Mouse (Mus musculus): ENCODE data around the gene Hmga1b.
A peak's percentile ranks its signal among the peaks of the same experiment; 100 is the strongest.
"Not testable (repeated sequence)": the region's sequence is repeated elsewhere in the genome, so short reads cannot be mapped to it uniquely, and the experiment has no call there.

The Hmga1b gene

DNA sequence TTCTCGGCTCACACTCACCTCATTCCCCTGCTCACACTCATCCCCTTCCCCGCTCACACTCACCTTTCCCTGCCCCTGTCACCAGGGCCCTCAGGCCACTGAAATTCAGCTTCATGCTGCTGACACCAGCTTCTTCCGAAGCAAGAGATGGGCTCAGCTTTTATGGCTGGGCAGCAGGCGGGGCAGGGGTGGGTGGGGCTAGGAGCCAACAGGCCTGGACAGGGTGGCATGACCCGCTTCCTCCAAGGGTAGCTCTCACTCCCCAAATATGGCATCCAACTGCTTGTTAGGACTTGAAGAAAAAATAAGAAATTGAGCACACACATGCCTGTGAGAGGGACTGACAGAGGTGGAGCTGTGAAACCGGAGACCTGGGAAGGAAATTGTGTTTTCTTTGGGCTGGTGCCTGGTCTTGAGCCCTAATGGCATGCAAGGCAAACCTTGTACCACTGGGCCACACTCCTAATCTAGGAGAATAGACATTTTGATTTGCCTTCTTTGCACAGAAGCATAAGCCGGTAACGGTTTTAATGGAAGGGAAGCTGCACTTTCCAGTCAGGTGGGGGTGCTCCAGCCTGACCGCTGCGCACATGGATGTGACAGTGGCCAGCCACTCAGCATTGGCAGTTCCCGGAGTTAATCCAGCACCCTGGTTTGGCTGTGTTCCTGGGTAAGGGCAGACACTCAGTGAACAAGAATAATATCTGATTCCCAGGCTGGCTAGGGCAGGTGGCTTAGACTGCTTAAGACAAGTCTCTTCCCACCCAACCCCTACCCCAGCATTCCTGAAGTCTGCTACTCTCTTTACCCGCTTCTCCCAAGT lies 30.5 kb upstream of the Hmga1b start, which contains the start of gene Cbr2:
Gene Cbr2, minus strand, starts transcription at position 257 of the 823 bp plus-strand sequence.
- peak; percentile 54 for DNase-seq

DNA sequence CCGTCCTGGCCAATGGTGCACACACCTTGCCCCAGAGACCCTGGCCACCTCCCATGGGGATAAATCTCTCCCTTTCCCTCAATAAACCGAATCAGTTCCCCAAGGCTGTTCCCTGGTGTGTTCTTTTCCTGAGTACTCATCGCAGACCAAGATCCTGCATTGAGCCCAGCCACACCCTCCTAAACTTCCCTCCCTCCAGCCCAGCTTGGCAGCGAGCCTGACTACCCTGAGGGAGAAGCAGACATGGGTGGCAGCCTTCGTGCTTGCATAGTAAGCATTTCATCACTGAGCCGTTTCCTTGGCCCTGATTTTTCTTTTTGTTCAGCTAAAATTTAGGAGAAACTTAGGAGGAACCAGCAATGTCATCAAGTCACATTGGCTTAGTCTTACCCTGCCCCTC lies 29.1 kb upstream of the Hmga1b start:
- peak; percentile 79 for DNase-seq

DNA sequence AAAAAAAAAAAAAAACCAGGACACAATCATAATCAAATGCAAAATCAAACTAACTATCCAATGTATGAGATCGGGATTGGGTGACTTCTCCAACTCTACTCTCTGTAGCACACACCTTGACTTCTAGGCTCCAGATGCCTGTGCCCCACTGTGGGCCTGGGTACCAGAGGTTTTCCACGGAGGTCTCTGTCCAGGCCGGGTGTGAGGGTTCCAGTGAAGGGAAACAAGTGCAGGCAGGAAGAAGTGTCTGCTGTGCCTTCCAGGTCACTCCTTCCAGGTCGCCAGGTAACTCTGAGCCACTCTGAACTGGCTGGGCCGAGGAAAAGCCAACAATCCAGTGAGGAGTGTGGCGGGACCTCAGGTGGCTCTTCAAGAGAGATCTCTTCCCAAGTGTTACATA lies 26.2 kb upstream of the Hmga1b start:
- no peak for DNase-seq

DNA sequence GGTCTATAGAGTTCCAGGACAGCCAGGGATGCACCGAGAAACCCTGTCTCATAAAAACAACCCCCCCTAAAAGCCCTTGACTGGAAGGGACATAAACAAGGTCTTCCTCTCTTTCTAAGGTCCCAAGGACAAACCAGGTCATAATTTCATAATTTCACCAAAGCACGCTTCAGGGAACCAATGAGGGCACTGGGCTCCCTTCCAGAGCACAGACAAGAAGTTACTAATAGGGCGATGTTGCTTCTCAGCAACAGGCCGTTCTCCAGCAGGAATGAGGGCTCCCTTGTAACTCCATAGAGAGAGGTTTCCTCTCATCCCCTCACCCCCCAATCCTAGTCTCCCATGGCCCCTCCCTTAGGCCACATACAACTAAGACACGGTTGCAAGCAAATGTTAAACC lies 21.6 kb upstream of the Hmga1b start:
- DNase-seq = no peak

DNA sequence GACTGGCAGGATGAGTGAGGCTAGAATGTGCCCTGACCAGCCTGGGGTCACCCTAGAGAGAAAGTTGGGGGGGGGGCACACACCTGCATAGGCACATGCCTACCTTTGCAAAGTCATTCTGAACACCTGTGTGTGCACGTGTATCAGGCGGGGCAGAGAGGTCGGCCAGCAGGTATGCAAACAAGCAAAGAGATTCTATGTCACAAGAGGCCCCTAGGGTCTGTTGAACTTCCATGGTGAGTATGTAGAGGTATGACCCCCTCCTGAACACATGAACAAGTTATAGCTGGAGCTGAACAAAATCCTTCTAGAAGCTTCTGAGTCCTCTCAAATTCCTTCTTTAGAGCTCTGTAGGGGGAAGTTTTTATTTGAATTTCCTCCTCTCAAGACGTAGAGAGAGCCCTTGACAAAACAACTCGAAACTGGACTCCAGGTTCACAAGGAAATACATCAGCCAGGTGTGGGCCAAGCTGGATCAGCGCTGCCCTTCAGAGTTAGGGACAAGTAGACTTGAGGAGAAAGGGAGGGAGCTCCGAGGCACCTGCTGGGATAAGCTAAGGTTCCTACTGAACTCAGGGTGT lies 18.4 kb upstream of the Hmga1b start:
- DNase-seq = peak; percentile 71

DNA sequence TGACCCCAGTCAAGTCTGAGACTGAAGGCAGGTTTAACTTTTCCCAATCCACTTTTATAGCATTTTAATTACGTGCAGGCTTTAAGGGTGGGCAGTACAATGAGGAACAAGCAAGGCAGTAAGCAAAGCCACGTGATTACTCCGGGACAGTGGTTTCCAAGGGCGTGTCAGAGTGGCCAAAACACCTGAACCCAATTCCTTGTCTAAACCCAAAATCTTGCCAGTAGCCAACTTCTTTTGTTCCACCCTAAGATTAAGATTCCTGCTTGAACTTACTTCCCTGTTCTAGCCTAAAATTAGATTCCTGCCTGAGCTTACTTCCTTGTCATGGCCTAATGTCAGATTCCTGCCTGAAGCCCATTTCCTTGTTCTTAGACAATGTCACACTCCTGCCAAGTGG lies 14.6 kb upstream of the Hmga1b start:
- DNase-seq = no peak

DNA sequence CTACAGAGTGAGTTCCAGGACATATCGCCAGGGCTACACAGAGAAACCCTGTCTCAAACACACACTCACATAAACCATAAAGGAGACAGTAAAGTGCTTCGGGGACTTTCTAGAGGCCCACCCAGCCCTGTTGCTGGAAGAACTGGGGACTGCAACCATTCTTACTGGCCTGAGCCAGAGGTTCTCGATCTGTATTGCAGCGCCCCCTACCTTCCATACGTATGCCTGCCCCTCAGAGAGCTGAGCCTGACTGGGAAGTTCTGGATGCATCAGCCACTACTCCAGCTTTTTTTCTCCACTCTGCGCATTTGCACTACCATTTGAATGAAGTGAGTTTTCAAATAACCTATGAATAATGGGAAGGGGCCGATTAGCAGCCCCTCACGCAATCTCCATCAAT lies 13.2 kb upstream of the Hmga1b start:
- peak; percentile 59 for DNase-seq

DNA sequence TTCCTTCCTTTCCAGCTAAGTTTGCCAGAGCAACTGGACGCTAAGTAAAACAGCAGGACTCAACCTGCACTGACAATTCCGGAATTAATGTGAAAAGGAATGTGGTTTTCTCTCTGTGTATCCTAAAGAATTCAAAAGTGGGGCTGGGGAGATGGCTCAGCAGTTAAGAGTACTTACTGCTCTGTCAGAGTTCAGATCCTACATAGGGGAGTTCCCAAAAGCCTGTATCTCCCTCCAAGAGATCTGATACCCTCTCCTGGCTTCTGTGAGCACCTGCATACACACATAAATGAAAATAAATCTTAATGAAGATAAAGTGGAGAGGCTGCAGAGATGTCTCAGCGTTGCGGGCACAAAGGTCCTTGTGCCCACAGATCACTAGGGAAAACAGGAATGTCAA lies 11.0 kb upstream of the Hmga1b start:
- no peak for DNase-seq

DNA sequence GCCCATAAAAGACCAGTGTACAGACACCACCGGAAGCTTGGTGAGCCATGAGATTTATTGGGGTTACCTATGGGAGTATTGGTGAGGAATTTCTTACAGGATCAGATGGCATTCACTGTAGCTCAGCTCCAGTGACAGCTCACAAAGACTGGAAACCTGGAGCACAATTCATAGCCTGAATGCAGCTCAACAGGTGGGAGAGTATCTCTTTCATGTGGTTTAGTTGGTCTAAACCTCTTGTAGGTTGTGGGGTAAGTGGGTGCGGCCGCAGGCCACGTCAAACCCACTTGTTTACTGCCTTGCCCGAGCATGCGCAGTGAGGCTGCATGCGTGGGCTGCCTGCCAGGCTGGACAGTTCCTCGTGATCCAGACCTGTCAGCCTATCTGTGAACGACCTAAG lies 2.4 kb upstream of the Hmga1b start:
- DNase-seq = no peak

DNA sequence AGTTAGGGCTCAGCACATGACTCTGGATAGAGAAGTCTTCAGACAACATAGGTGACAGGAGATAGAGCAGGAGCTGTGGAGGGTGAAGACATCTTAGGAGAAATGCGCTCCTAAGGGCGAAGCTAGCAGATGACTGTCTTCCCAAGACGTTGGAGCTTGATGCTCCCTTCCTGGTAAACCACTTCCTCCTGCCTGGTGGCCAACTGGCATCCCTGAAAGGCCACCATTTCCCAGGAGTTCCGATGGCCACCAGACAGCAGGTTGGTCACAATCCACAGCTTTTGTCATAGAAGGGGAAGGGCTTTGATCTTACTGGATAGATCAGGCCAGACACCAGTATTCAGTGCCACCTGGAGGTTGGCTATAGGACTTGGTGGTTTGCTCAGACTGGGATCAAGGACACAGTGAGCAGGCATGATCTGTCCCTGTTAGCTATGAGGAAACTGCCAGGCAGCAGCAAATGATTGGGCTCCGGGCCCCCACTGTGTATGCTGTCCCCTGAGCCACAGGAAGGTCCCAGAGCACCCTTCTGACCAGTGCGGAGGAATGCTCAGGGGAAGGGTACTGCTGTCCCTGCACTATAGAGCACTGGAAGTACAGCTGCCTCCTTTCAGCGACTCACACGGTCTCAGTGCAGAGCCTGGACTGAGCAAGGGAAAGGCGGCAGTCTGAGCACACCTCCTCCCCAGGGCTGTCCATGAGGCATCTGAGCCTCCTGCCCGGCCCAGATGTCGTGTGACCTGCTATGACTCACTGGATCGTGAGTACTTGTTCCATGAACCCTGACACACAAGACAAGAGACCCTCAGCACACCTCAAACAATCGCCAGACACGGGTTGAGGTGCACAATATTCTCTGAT lies 553 bp upstream of the Hmga1b start:
- DNase-seq = no peak

DNA sequence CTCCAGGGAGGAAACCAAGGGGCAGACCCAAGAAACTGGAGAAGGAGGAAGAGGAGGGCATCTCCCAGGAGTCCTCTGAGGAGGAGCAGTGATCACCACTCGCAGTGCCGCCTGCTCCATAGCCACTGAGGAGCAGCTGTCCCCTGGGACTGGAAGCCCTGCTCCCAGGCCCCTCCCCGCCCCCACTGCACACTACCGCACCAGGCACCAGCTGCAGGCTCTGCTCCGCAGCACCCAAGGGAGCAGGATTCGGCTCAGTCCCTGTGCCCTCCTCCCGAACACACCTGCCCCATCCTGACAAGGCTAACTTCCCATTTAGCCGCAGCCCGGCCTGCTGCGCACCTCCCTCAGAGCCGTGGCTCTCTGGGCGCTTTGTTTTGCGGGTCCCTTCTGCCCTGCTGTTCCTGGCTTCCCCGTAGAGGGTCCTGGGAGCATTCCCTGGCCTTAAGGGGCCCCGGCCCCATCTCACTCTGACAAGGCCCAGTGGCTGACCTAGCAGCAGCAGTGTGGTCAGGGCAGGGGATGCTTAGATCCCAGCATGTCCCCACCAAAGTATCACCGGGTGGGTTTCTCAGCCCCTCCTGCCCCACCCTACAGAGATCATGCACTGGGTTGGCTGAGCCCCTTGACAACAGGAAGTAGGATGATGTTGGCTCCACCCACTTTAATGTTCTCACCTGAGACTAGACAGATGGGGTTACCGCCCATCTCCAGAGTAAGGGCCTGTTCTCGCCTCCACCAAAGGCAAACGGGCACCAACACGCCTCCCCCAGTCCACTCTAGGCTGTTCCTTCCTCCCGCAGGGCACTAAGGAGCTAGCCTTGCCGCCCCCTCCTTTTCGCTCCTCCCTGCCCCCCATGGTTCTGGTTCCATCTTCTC lies 766 bp downstream of the Hmga1b start:
- DNase-seq = not testable (repeated sequence)

DNA sequence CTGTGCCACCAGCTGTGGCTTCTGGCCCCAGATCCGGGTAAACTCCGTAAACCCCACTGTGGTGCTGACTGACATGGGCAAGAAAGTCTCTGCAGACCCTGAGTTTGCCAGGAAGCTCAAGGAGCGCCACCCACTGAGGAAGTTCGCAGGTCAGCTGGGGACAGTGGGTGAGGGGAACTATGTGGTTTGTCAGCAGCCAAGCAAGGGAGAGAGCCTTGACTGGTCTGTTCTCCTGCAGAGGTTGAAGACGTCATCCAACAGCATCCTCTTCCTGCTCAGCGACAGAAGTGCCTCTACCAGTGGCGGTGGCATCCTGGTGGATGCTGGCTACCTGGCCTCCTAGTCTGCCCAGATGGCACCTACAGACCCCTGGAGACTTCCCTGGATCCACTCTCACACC lies 4.4 kb downstream of the Hmga1b start:
- not testable (repeated sequence) for DNase-seq

DNA sequence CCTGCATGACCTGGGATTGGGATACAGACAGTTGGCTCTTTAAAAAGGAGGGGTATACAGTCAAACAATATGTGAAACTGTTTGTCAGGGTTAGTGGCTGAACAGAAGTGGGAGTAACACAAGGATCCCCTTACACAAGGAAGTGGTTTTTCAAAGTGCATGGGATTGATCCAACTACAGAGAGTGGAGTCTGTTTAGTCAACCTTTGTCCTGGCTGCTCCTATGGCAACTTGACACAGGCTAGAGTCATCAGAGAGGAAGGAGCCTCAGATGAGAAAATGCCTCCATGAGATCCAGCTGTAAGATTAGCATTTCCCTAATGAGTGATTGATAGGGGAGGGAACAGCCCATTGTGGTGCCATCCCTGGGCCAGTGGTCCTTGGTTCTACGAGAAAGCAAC lies 5.6 kb downstream of the Hmga1b start:
- DNase-seq = no peak

DNA sequence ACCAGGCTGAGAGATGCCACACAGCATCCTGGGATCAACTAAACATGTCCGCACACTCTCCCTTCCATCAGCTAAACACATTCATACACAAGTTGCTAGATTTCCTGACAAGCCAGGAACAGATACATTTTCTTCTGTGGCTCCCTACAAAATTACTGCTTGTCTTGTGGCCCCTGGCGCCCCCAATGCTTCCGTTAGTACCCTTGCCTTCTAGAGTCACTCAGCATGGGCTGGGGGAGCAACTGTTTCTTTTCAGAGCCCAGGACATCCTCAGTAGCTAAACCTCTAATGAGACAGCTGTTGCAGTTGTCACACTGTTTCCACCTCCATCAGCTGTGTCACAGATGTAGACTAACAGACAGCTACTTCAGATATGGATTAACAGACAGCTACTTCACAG lies 10.2 kb downstream of the Hmga1b start:
- no peak for DNase-seq

DNA sequence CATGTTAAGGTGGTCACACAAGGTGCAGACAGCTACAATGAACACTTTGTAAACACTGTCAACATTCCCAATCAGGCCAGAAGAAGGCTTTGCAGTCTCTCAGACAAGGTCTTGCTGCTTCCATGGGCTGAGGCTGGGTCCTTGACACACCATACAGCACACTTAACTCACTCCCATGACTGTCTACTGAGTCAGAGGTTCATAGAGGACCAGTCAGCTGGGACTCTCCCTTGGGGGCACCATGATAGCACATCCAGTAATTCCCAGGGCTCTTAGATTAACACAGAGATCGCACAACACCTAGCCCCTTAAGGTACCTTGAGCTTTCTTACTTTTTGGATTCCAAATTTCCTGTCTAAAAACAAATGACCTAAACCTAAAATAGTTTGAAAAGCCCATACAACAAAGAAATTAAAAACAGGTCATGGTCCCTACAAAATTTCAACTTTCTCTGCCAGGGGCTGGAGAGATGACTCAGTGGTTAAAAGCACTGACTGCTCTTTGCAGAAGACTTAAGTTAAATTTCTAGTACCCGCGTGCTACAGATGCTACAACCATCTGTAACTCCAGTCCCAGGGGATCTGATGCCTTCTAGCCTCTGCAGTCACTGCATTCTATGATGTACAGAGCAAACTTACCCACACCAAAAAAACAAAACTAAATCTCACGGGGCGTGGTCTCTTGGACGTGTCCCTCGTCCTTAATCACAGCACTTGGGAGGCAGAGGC lies 11.0 kb downstream of the Hmga1b start:
- no peak for DNase-seq

DNA sequence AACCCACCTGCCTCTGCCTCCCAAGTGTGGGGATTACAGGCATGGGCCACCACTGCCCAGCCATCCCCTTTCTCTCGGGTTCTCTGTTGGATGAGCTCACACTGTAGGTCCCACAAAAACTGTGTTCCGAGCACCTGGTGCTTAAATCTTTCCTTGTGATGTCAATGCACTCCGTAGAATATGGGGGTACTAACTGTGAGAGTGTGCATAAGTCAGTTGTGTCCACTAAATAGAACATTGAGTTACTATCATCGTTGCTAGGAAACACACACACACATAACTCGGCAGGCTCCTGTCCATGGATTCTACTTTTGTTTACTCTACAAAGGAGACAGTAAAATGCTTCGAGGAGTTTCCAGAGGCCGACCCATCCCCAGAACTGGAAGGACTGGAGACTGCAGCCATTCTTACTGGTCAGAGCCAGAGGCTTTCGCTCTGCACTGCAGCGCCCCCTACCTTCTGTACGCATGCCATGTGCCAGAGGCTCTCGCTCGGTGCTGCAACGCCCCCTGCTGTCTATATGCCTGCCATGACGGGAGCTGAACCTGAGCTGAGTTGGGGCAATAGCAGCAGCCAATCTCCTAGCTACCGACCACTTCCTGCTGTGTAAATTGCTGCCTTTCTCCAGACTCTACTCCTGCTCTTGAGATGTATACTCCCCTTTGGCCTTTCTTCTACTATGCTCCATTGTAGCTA lies 13.3 kb downstream of the Hmga1b start:
- DNase-seq = peak; percentile 96

DNA sequence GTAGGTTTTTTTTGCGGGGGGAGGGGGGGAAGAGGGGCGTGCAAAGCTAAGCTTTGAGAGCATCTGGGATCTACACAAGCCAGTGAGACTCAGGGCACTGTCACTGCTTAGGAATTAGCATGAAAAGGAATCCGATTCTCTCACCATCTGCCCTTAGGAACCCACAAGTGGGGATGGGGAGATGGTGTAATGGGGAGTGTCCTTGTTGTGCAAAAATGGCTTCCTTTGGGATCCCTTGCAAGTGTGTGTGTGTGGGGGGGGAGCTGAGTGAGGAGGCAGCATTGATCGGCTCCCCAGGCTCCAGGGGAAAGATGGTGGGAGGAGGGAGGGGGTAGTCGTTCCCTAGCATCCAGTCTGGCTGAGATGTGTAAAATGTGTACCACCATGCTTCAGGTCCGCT lies 14.5 kb downstream of the Hmga1b start:
- DNase-seq = no peak

DNA sequence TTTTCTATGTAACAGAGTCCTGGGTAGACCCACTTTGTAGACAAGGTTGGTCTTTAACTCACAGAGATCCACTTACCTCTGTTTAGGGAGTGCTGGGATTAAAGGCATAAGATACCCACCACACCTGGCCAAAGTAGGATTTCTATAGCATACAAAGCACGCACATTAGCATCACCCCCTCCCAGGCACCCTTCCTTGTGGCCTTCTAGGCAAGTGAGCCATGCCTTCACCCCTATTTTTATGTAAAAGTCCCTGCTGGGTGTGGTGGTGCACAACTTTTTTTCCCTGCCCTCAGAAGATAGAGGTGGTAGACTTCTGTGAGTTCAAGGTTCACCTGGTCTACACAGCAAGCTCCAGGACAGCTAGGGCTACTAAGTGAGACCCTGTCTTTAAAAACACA lies 17.3 kb downstream of the Hmga1b start:
- no peak for DNase-seq

DNA sequence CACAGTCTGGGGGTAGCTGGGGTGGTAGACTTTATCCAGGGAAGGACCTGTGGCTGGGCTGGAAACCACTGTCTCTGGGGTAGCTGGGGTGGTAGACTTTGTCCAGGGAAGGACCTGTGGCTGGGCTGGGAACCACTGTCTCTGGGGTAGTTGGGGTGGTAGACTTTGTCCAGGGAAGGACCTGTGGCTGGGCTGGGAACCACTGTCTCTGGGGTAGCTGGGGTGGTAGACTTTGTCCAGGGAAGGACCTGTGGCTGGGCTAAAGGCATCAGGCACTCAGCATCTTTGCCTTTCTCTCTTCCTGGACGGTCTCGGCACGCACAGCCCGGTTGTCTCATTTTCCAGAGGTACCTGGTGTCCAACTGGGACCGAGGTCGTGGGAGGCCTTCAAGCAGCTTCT lies 18.8 kb downstream of the Hmga1b start:
- not testable (repeated sequence) for DNase-seq

DNA sequence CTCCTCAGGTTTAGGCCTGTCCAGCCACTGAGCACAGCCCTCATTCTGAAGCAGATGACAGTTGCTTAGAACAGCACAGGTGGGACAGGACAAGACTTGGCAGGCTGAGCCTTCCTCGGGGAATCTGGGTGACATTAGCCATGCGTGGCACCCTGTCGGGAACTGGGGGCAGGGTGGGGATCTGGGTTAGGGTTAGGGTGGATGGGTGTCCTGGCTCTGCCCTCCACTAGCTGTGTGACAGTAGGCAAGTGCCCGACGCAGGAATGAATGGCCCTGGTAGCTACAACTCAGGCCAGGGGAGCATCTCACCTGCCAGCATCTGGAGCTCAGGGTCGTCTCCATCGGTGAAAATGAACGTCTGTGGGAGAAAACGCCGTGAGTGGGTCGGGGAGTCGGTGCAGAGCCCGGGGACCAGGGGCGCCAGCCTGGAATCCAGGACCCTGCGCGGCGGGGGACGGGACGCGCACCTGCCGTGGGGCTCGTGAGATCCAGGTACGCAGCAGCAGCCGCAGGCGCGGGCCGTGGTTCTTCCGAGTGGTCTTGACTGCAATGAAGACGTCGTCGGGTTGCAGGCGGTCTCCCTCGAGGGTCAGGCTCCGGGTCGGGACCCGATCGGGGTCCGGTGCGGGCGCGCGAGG lies 21.0 kb downstream of the Hmga1b start:
- no peak for DNase-seq
